Mouse (Mus musculus): ENCODE measurements around the gene Hba-a1. TPM values are rescaled to one million over a fixed set of nuclear protein-coding genes. Genes with fewer than 3 reads are reported as not detected.

Hba-a1 gene
- polyA plus RNA-seq, 1 experiment = 41.7 TPM

GRCm38 (mm10) chr11:32333235-32333634 is 49.9 kb downstream of the Hba-a1 start:
- Histone ChIP-seq H3K27ac (ENCODE audit: control insufficient read depth, insufficient read depth, low read depth, low read length) (no peak overlapping the region), H3K27me3 (ENCODE audit: control insufficient read depth, insufficient read depth, low read length) (no peaks in the 10 kb centered on the region), H3K4me1 (ENCODE audit: control insufficient read depth, insufficient read depth, low read length) (no peaks in the 10 kb centered on the region), H3K36me3 (ENCODE audit: control insufficient read depth, insufficient read depth, low read length) (no peaks in the 10 kb centered on the region), H3K4me3 (ENCODE audit: control insufficient read depth, low read depth, low read length) (no peak overlapping the region)
- TF ChIP-seq POLR2A (IDR thresholded peaks at IDR 0.05; ENCODE audit: control insufficient read depth, low read depth, low read length) = no peak

Other genes starting within 250 kb of the Hba-a1 start
- 1.6 and 2.1 TPM in 2 replicates for gene Il9r, start 83.2 kb upstream of the Hba-a1 start, polyA plus RNA-seq (2012; rRNA removed)
- 38.8 and 39.6 TPM in 2 replicates for gene Snrnp25, start 78.1 kb upstream of the Hba-a1 start, polyA plus RNA-seq (2012; rRNA removed)
- gene Rhbdf1, start 61.2 kb upstream of the Hba-a1 start, polyA plus RNA-seq (2012; rRNA removed) = 6.8 and 9.5 TPM in 2 replicates
- gene Mpg, start 57.0 kb upstream of the Hba-a1 start, polyA plus RNA-seq (2012; rRNA removed) = 16.3 and 16.4 TPM in 2 replicates
- gene Nprl3, start 15.8 kb upstream of the Hba-a1 start, polyA plus RNA-seq (2012; rRNA removed) = 61.4 and 62.8 TPM in 2 replicates
- gene Hba-x, start 7.1 kb upstream of the Hba-a1 start, polyA plus RNA-seq (2012; rRNA removed) = not detected in 2 replicates
- gene Hbq1b, start 3.5 kb downstream of the Hba-a1 start, polyA plus RNA-seq (2012; rRNA removed) = not detected in 2 replicates
- gene Hba-a2, start 13.0 kb downstream of the Hba-a1 start, polyA plus RNA-seq (2012; rRNA removed) = 88.0 and 93.8 TPM in 2 replicates
- gene Hbq1a, start 16.6 kb downstream of the Hba-a1 start, polyA plus RNA-seq (2012; rRNA removed) = not detected in 2 replicates
- 0.37 and 0.48 TPM in 2 replicates for gene Sh3pxd2b, start 64.3 kb downstream of the Hba-a1 start, polyA plus RNA-seq (2012; rRNA removed)
- 109 and 120 TPM in 2 replicates for gene Ubtd2, start 171.9 kb downstream of the Hba-a1 start, polyA plus RNA-seq (2012; rRNA removed)
- gene Efcab9, start 248.6 kb downstream of the Hba-a1 start, polyA plus RNA-seq (2012; rRNA removed) = 180 and 217 TPM in 2 replicates
- 36.7 and 38.3 TPM in 2 replicates for gene Stk10, start 249.8 kb downstream of the Hba-a1 start, polyA plus RNA-seq (2012; rRNA removed)